Mouse (Mus musculus): Measurements from ENCODE around the gene Natd1.

Natd1 gene

GRCm38 (mm10) chr11:60914491-60914890 lies at the start of gene Natd1:
Gene Natd1 (minus strand): TSS chr11:60914750.
- no peak for DNase-seq

GRCm38 (mm10) chr11:60962709-60963108 lies 48.2 kb upstream of the Natd1 start:
- DNase-seq = no peak

- no peak for DNase-seq
Measured at GRCm38 (mm10) chr11:60961176-60961575, 46.6 kb upstream of the Natd1 start.

- no peak for DNase-seq
Measured at GRCm38 (mm10) chr11:60958948-60959347, 44.4 kb upstream of the Natd1 start.

GRCm38 (mm10) chr11:60955621-60956383 lies 41.3 kb upstream of the Natd1 start:
- no peak for DNase-seq

- DNase-seq = no peak
Measured at GRCm38 (mm10) chr11:60954255-60955104, 39.9 kb upstream of the Natd1 start.

- DNase-seq = peak; percentile 86 to 92
Measured at GRCm38 (mm10) chr11:60953803-60954202, 39.3 kb upstream of the Natd1 start.

- DNase-seq = no peak
Measured at GRCm38 (mm10) chr11:60952986-60953385, 38.4 kb upstream of the Natd1 start.

GRCm38 (mm10) chr11:60952362-60952761 lies 37.8 kb upstream of the Natd1 start:
- DNase-seq = no peak

- no peak for DNase-seq
Measured at GRCm38 (mm10) chr11:60951896-60952295, 37.3 kb upstream of the Natd1 start.

- no peak for DNase-seq
Measured at GRCm38 (mm10) chr11:60945003-60945402, 30.5 kb upstream of the Natd1 start.

- DNase-seq = no peak
Measured at GRCm38 (mm10) chr11:60942263-60943015, 27.9 kb upstream of the Natd1 start.

- peak; percentile 56 to 76 for DNase-seq
Measured at GRCm38 (mm10) chr11:60941370-60941769, 26.8 kb upstream of the Natd1 start.

GRCm38 (mm10) chr11:60940501-60940900 lies 26.0 kb upstream of the Natd1 start:
- no peak for DNase-seq

GRCm38 (mm10) chr11:60939487-60939886 lies 24.9 kb upstream of the Natd1 start:
- peak; percentile 38 to 70 for DNase-seq

- DNase-seq = no peak
Measured at GRCm38 (mm10) chr11:60937611-60938010, 23.1 kb upstream of the Natd1 start.

- DNase-seq = no peak
Measured at GRCm38 (mm10) chr11:60935975-60936373, 21.4 kb upstream of the Natd1 start.

GRCm38 (mm10) chr11:60935326-60935974 lies 20.9 kb upstream of the Natd1 start:
- DNase-seq = peak; percentile 82 to 85

- no peak for DNase-seq
Measured at GRCm38 (mm10) chr11:60934795-60935194, 20.2 kb upstream of the Natd1 start.

GRCm38 (mm10) chr11:60933178-60933930 lies 18.8 kb upstream of the Natd1 start:
- peak; percentile 85 to 91 for DNase-seq

- DNase-seq = no peak
Measured at GRCm38 (mm10) chr11:60932503-60933020, 18.0 kb upstream of the Natd1 start.

All from lung, adult 18-20 months (tissue).